Mouse (Mus musculus) urinary bladder, postnatal 25 days (tissue): ENCODE results near the gene B2m.

Experiments
- DNase-seq: peaks from one replicate; pipeline ENCODE4 v3.0.0; 2022; ENCODE audit warnings: low spot score

Gene B2m

GRCm38 (mm10) chr2:122149716-122150115 lies 2.2 kb downstream of the B2m start:
- DNase-seq: no peak

DNA sequence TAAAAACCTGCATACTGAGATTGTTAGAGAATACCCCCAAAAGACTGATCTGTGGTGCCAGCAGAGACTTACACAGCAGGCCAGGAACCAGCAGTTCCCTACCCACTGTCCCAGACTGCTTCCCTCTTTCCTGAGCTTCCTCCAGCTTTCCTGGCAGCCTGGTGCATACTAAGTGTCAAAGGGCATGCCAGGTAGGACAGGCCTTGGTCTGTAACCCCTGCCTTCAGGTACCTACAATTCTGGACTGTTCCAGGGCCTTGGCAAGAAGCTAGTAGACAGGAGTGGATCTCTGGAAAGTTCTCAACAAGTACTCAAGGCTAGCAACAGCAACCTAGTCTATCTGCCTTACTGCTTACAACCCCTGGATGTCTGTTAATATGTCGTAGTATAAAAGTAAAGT lies 3.7 kb downstream of the B2m start:
- no peak for DNase-seq

GRCm38 (mm10) chr2:122152850-122153249 lies 5.4 kb downstream of the B2m start:
- DNase-seq: no peak

DNA sequence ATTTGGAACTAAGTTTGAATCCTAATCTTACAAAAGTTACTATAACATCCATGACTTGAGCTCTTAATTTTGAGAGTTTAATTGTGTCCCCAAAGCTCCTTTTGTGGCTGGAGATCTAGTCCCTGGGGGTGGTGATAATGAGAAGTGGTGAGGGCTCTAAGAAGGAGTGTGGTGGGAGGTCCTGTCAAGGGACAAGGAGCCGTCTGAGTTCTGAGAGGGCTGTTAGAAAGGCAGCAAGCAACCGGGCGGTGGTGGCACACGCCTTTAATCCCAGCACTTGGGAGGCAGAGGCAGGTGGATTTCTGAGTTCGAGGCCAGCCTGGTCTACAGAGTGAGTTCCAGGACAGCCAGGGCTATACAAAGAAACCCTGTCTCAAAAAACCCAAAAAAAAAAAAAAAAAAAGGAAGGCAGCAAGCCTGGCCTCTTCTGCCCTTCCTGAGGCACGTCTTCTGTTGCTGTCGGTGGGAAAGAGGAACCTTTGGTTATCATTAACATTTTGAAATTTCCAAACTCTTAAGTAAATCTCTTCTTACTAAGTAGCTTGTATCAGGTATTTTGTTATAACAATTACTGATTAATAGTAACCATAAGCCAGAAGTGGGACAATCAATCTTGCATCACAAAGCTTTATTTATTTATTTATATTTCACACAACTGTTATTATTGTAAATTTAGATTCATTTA lies 6.3 kb downstream of the B2m start:
- no peak for DNase-seq

DNA sequence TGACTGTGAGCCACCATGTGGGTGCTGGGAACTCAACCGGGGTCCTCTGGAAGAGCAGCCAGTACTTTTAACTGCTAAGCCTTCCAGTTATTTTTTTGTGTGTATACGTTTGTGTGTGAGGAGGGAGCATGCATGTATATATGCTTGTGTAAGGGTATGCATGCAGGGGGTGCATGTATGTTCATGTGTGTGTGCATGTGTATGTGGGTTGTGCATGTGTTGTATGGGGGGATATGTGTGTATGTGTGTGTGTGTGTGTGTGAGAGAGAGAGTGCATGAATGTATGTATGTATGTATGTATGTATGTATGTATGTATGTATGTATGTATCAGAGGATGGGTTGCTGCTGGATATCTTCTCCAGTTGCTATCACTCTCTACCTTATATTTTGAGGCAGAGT lies 7.0 kb downstream of the B2m start:
- DNase-seq: no peak

DNA sequence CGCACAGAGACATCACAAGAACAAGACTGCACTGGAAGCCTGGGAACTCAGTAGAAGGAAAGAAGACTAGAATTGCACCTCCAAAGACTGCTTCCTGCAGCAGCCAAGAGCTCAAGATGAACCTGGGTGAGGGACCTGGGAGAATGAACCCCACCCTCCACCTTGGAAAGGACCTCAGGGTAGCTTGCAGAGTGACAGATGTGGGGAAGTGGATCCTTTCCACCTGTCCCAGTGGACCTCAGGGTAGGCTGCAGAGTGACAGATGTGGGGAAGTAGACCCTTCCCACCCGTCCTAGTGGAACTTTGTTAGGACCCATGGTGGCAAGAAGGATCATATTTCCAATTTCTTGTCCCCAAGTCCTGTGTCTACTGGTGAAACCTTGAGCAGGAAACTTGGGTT lies 7.8 kb downstream of the B2m start:
- no peak for DNase-seq

GRCm38 (mm10) chr2:122156051-122156700 lies 8.7 kb downstream of the B2m start:
- DNase-seq: no peak

GRCm38 (mm10) chr2:122157561-122157960 lies 10.1 kb downstream of the B2m start:
- DNase-seq: no peak

DNA sequence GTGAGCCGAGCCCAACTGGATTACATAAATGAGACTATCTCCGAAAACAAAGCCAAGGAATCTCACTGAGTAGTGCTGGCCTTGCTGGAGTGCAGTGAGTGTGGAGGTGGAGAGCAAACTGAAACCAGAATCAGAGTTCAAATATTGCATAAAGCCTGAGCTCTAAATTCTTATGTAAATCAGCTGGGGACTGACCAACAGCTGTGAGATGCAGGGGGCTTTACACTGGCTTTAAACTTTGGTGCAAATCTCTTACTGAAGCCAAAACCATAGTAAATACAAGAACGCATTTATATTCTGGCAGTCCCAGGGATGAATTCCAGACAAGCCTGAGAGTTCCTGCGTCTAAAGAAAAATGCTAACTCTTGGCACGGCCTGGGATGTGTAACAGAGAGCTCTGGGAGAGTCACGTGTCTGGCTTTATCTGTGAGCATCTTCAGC lies 10.9 kb downstream of the B2m start:
- no peak for DNase-seq

DNA sequence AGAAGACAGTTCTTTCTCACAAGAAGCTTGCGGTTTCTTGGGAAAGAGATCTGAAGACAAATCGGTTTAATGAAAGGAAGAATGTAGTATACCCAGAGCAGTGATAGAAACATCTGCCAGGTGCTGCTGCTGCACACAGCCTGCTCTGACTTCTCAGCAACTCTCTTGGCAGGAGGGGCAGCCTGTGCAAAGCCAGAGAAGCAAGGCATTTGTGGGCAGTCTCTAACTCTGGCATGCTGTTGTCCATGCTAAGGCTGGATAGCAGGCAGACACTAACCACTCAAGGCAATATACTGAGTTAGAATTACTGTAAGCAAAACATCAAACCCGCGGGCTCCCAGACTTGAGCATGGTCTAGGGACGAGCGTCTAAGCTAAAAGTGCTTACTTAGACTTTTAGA lies 12.2 kb downstream of the B2m start:
- DNase-seq: no peak

GRCm38 (mm10) chr2:122160680-122161079 lies 13.2 kb downstream of the B2m start, which contains the start of gene Trim69:
Trim69 (plus strand) TSS chr2:122160700.
- peak; percentile 84 for DNase-seq

DNA sequence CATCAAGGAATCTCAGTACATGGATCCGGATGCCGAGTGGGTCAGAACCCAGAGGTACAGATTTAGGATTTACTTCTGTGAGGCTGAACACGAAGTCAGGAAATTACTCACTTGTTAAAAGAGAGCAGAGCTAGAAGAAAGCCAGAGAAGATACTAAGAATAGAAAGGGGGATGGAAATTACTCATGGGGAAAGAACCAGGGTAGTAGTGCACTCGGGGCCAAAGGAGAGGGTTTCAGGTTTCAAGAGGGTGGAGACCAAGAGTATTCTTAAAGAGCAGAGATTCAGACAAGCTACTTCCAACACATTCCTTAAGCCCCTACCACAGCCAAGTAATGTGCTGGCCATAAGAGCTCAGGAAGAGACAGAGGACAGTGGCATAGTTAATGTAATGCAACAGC lies 14.1 kb downstream of the B2m start:
- DNase-seq: no peak

DNA sequence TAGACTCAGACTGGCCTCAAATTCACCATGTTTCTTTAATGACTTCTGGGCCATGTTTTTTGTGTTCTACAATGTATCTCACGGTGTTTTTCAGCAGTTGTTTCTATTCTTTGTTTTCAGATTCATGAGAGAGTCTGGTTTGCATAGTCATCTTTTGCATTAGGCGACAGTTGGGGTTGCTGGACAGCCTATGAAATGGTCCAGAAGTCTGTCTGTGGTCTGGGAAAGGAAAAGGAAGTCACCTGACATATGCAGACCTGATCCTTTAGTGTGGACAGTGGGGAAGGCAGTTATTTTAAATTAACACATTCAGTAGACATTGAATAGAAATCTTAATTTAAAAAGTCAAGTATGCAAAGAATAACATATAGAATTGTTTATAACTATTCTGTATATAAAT lies 15.0 kb downstream of the B2m start:
- DNase-seq: no peak

DNA sequence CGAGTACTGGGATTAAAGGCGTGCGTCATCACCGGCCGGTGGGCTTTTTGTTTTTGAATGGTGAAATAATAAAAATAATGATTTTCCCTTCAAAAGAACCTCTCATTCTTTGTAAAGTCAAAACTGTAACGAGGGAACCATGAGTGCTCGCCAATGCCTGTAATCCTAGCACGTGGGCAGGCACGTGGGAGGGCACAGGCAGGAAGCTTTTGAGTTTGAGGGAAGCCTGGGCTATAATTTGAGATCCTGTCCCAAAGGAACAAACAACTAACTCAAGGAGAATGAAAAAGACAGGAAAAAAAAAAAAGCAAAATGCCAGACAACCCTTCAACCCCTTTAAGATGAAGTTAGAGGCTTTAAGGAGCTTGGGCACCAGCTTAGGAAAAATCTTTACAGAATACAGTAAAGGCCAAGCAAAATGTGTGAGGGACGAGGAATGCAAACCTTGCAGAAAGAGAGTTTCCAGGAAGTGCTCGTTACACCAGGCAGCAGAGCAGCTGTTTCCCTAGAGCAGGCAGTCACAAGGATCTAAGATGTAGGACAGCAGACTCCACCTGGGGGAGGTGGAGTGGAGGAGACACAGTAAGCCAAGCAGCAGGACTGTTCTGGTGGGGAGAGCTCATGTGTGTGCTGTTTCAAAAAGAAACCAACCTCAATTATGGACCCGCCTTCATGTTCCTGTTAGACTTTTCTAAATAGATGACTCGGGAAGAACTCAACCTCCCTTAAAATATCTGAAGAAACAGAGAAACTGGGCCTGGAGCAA lies 16.1 kb downstream of the B2m start:
- no peak for DNase-seq

GRCm38 (mm10) chr2:122164293-122164692 lies 16.8 kb downstream of the B2m start:
- no peak for DNase-seq

DNA sequence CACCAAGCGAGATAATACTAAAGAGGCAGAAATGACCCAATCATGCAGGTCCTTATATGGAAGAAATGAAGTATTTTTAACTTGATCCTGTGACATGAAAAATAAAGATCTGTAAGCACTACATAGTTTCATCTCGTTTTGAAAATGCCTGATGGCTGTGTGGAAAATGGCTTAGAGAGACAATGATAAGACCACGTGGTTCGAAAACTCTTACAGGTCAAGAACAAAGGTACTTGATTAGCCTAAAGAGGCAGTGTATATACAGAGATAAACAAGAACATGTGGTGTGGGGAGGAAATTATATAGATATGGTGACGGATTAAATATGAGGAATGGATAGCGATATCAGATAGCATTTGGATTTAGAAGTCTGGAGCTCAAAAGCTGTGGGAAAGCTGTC lies 23.8 kb downstream of the B2m start:
- no peak for DNase-seq

- no peak for DNase-seq
Observed at GRCm38 (mm10) chr2:122172188-122172587, 24.7 kb downstream of the B2m start.

DNA sequence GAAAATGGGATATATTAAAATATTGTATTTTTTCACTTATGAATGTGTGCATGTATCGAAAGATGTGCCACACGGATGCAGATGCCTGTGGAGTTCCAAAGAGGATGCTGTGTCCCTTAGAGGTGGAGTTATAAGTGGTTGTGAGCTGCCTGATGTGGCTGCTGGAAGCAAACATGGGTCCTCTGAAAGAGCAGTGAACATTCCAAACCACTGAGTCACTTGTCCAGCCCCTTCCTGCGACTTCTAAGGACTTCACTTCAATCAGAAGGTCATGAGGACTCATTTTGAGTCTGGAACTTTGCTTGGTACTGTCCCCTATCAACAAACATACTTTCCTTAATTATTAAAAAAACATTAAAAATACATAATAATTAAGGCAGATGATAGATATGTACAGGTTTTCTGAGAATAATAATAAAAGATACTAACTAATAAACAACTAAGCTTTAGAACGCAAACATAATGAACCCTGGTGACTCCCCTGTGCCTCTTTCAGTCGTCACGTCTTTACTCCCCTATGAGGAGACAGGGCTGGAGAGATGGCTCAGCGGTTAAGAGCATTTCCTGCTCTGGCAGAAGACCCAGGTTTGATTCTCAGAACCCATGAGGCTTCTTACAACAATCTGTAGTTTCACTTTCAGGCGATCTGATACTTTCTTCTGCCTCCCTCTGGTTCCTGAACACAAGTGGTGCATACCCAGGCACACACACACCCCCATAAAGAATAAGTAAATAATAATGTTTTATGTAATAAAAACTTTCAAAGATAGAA lies 32.8 kb downstream of the B2m start:
- DNase-seq: no peak

GRCm38 (mm10) chr2:122185086-122185485 lies 37.6 kb downstream of the B2m start:
- no peak for DNase-seq

- no peak for DNase-seq
Observed at GRCm38 (mm10) chr2:122186106-122186505, 38.6 kb downstream of the B2m start, which contains the start of the genes Patl2 and Terb2. Patl2 (minus strand) TSS chr2:122186189. Terb2 (plus strand) TSS chr2:122186272.

GRCm38 (mm10) chr2:122186751-122187150 lies 39.3 kb downstream of the B2m start:
- DNase-seq: no peak

GRCm38 (mm10) chr2:122191849-122192248 lies 44.4 kb downstream of the B2m start:
- no peak for DNase-seq
